Mouse (Mus musculus): ENCODE data around the gene Cypt4.
"Not testable (repeated sequence)": the region's sequence is repeated elsewhere in the genome, so short reads cannot be mapped to it uniquely, and the experiment has no call there.

The Cypt4 gene
- long read RNA-seq, experiment 1 = 0 reads
- long read RNA-seq, experiment 2 = 0 reads

DNA sequence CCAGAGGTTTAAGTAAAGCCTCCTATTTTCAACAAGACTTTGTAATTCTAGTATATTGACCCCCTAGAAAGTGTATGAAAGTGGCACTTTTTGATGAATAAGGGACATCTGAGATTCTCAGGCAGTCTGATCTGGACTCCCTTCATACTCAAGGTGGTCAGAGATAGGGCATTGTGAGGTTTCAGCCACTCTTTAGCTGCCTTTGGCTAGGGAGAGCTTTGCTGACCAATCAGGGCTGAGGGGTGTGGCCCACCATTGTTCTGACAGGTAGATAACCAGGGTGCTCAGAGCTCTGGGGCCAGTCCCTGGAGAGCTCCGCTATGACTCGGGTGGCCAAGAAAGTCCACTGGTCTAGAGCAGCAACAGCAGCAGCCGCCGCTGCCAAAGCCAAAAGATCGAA lies at the start of gene Cypt4:
Cypt4 (plus strand) TSS at position 301 of the 400 bp plus-strand sequence.
- intact Hi-C loops (cut with DNase I) = no loop called here

DNA sequence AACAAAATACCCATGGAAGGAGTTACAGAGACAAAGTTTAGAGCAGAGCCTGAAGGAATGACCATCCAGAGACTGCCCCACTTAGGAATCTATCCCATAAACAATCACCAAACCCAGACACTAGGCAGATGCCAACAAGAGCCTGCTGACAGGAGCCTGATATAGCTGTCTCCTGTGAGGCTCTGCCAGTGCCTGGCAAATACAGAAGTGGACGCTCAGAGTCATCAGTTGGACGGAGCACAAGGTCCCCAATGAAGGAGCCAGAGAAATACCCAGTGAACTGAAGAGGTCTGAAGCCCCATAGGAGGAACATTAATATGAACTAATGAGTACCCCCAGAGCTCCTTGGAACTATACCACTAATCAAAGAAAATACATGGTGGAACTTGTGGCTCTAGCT lies 12.3 kb downstream of the Cypt4 start:
- intact Hi-C loops (cut with DNase I) = not testable (repeated sequence)
